Mouse (Mus musculus) E14TG2a.4 (cell line): ENCODE data around the gene Pop4.

Experiments
- CTCF ChIP-seq: conservative IDR thresholded peaks from 2 replicates; pipeline ENCODE4 v1.5.1; 2014; ENCODE audit warnings: low read length
- NANOG ChIP-seq: IDR thresholded peaks from 2 replicates; pipeline ENCODE4 v1.6.1; 2014; ENCODE audit warnings: borderline replicate concordance, low read length, mixed read lengths

DNA sequence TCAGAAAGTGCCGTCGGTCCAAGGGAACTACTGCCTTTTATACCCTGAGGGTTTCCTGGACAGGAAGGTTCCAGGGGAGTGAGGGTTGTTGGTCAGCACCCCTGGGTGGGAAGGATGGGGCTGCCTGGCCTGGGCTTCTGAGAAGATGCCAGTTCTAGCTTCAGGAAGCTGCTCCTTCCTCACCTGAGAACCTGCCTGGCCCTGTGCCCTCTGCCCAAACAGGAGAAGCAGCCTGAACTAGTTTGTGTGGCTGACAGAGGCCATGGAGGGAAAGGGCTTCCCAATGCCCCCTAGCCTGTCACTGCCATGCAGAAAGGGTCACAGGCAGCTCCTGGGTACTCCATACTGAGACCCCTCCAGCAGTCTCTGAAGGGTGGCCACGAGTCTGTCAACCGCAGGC is 51.7 kb downstream of the Pop4 start:
- TF ChIP-seq NANOG (no peak), CTCF (no peak)
